Mouse (Mus musculus) brain, embryonic 14.5 days (tissue): ENCODE data around the gene Ammecr1.

Experiments used
- CTCF ChIP-seq: fragments of 200-500 bp; IDR thresholded peaks from 2 replicates; pipeline ENCODE4 v1.5.1; 2012; ENCODE audit warnings: inconsistent platforms, mild to moderate bottlenecking, moderate library complexity, borderline replicate concordance; ENCODE audit not compliant: insufficient read depth, insufficient read length; ENCODE audit errors: extremely low read depth
- POLR2A ChIP-seq: fragments of 200-500 bp; IDR thresholded peaks from 2 replicates; pipeline ENCODE4 v1.6.1; 2012; ENCODE audit warnings: mild to moderate bottlenecking, inconsistent platforms, borderline replicate concordance; ENCODE audit not compliant: poor library complexity, insufficient read depth, insufficient read length, severe bottlenecking; ENCODE audit errors: extremely low read depth

DNA sequence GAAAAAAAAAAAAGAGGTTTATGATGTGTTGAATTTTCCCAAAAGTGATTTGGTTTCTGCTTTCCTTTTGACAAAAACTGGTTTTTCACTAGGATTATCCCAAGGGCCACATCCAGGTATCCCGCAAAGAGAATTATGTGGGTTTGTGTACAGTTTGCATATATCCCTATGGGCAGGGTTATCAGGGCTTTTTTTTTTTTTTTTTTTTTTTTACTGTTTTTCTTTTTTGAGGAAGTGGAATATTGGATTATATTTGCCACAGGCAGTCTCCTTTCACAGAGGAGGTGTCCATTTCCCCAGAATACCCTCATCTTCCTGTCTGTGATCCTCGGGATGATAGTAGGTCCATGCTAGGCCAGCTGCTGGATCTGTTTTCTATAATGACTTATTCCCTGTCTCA lies 137.3 kb downstream of the Ammecr1 start:
- TF ChIP-seq CTCF = no peak
- TF ChIP-seq POLR2A = no peak
